In genomic region chr13:105054941-105055309, GRCm38 (mm10) we compare ENCODE assay signal across 9 mouse cellular contexts. TPM values are rescaled to one million over a fixed set of nuclear protein-coding genes. Genes with fewer than 3 reads are reported as not detected.
DNase-seq lines count a peak whose midpoint lies in the region; ATAC-seq and TF ChIP-seq lines count a peak whose summit lies in the region.
"Had no signal": no experiment of that assay in that cellular context is flagged by ENCODE, and none has a peak within 500 bp of the region (broad histone marks: within the 10 kb centered on the region; RNA-seq: fewer than 3 reads in every experiment).

No protein-coding gene starts in this region.

- ATAC-seq in forebrain, postnatal 0 days, result 0 out of 2 replicates have a peak, but pooled peaks have one; percentile 0

- peak overlapping the region; percentile 73 for H3K4me3 ChIP-seq in heart, adult 2 months
- peak overlapping the region; percentile 82 for H3K4me3 ChIP-seq in E14TG2a.4 (replicated peaks; ENCODE audit: low read length)
- peak overlapping the region; percentile 82 for H3K4me3 ChIP-seq in forebrain, postnatal 0 days (ENCODE audit: low read depth, low read length)
- peak overlapping the region; percentile 40 for H3K4me3 ChIP-seq in macrophage (ENCODE audit: inconsistent target)

- H3K36me3 ChIP-seq in heart, adult 2 months (ENCODE audit: control insufficient read depth, insufficient read depth, low read length), result no peaks in the 10 kb centered on the region
- no peaks in the 10 kb centered on the region for H3K36me3 ChIP-seq in E14TG2a.4 (ENCODE audit: insufficient read depth, low read length)
- H3K36me3 ChIP-seq in forebrain, postnatal 0 days (ENCODE audit: insufficient read depth), result no peaks in the 10 kb centered on the region
- H3K36me3 ChIP-seq in macrophage (ENCODE audit: inconsistent target), result no peaks in the 10 kb centered on the region

- no peak for TF ChIP-seq CTCF in heart, adult 2 months (IDR thresholded peaks at IDR 0.05)
- TF ChIP-seq CTCF in E14TG2a.4 (conservative IDR thresholded peaks at IDR 0.05; ENCODE audit: low read length), result no peak
- no peak for TF ChIP-seq CTCF in forebrain, postnatal 0 days (IDR thresholded peaks at IDR 0.05; ENCODE audit: low read depth)

- peaks cover 2% of the 10 kb centered on the region; the same call in 1 of the 2 replicates for H3K4me1 ChIP-seq in heart, adult 2 months (ENCODE audit: control insufficient read depth, insufficient read depth, low read length)
- peaks cover 16% of the 10 kb centered on the region for H3K4me1 ChIP-seq in E14TG2a.4 (replicated peaks; ENCODE audit: low read depth, low read length)
- H3K4me1 ChIP-seq in forebrain, postnatal 0 days (ENCODE audit: insufficient read depth), result peaks cover 10% of the 10 kb centered on the region; the same call in 1 of the 2 replicates

- intact Hi-C loops in heart, adult 2 months (cut with DNase I), result loop anchor here (10.0 kb wide), 1 partner anchor 760 kb away; no protein-coding TSS in a partner anchor

- no peaks in the 10 kb centered on the region for H3K79me2 ChIP-seq in heart, adult 2 months (replicated peaks; ENCODE audit: control insufficient read depth, insufficient read depth, low read length)
- H3K79me2 ChIP-seq in macrophage (ENCODE audit: inconsistent target), result no peaks in the 10 kb centered on the region

- peak overlapping the region; percentile 75 for H3K4me2 ChIP-seq in forebrain, postnatal 0 days (ENCODE audit: low read depth)

- no peaks in the 10 kb centered on the region for H3K9me3 ChIP-seq in E14TG2a.4 (ENCODE audit: low read length)
- no peaks in the 10 kb centered on the region for H3K9me3 ChIP-seq in forebrain, postnatal 0 days (ENCODE audit: low read length)

- no peak overlapping the region; the same call in 1 of the 2 replicates for H3K27ac ChIP-seq in heart, adult 2 months
- peak overlapping the region; percentile 90 for H3K27ac ChIP-seq in forebrain, postnatal 0 days (ENCODE audit: low read depth, low read length)
- peak overlapping the region; percentile 25; the same call in 1 of the 2 replicates for H3K27ac ChIP-seq in macrophage

- DNase-seq in heart, adult 2 months, result no peak
- no peak for DNase-seq in heart, adult 11 months
- no peak for DNase-seq in forebrain, postnatal 0 days
- DNase-seq in retina, postnatal 1 day, result no peak
- DNase-seq in adrenal gland, postnatal 25 days, result no peak
- no peak for DNase-seq in left cerebral cortex, adult 11 months (ENCODE audit: low spot score)

- 2% methylated on average over 8 of the region's 8 CpGs for WGBS in heart, adult 2 months
- 0% methylated on average over 8 of the region's 8 CpGs for WGBS in forebrain, postnatal 0 days
- WGBS in macrophage (ENCODE audit: missing documents), result 6% methylated on average over 8 of the region's 8 CpGs

- H3K9ac ChIP-seq in heart, adult 2 months (ENCODE audit: low read depth, low read length), result peak overlapping the region; percentile 83
- peak overlapping the region; percentile 82 for H3K9ac ChIP-seq in forebrain, postnatal 0 days

- TF ChIP-seq EP300 in heart, adult 2 months (IDR thresholded peaks at IDR 0.05; ENCODE audit: insufficient read depth, low read depth, low read length), result no peak

- TF ChIP-seq POLR2A in heart, adult 2 months (IDR thresholded peaks at IDR 0.05; ENCODE audit: insufficient read depth, low read depth, low read length), result no peak

- no peaks in the 10 kb centered on the region for H3K27me3 ChIP-seq in heart, adult 2 months (ENCODE audit: control insufficient read depth, insufficient read depth, low read length)
- peaks cover 76% of the 10 kb centered on the region for H3K27me3 ChIP-seq in E14TG2a.4 (ENCODE audit: insufficient read depth, low read length)
- H3K27me3 ChIP-seq in forebrain, postnatal 0 days (ENCODE audit: insufficient read depth, low read length), result no peaks in the 10 kb centered on the region
- H3K27me3 ChIP-seq: CH12.LX had no signal

RNA-seq across cellular contexts. Expression of gene Rgs7bp, which starts 0.2 kb away (rescaled TPM):
- 1 to 10 TPM; 4.3 to 4.9 TPM for total RNA-seq in heart, adult 2 months (2021)
- 1.1 and 1.4 TPM in 2 replicates for polyA plus RNA-seq in heart, adult 2 months (2012; rRNA removed)
- total RNA-seq in forebrain, postnatal 0 days (2014; rRNA removed), result 13.5 and 15.2 TPM in 2 replicates
- 3.3 and 7.8 TPM in 2 replicates for polyA plus RNA-seq in forebrain, postnatal 0 days (2015; fragmentation: Nextera tagmentation; extraction: Ambion mirVana)
- total RNA-seq in macrophage (2018; cell fraction: chromatin; rRNA removed), result under 1 TPM in 8 of 26 experiments, not detected in 18; 0.08 to 0.22 (median 0.13) TPM
- total RNA-seq in macrophage (2018; cell fraction: cytosol; rRNA removed), result under 1 TPM; 0.03 to 0.27 (median 0.13) TPM
- 1 to 10 TPM in 1 of 26 experiments, under 1 TPM in 19, not detected in 6; 0.05 to 2.3 (median 0.11) TPM for total RNA-seq in macrophage (2018; cell fraction: nucleus; rRNA removed)
- 0.07 to 1.2 TPM (median 0.16 TPM) in 3 replicates for polyA plus RNA-seq in macrophage (2018)
- 1.2 TPM in 2 replicates for total RNA-seq in adrenal gland, postnatal 25 days (2021)
- total RNA-seq: CH12.LX had no signal

RNA-seq across cellular contexts. Expression of gene 4933425L06Rik, which starts 27.0 kb away (rescaled TPM):
- not detected for total RNA-seq in heart, adult 2 months (2021)
- not detected in 2 replicates for polyA plus RNA-seq in heart, adult 2 months (2012; rRNA removed)
- total RNA-seq in forebrain, postnatal 0 days (2014; rRNA removed), result 0.08 TPM in 1 of 2 replicates, not detected in the other
- not detected in 2 replicates for polyA plus RNA-seq in forebrain, postnatal 0 days (2015; fragmentation: Nextera tagmentation; extraction: Ambion mirVana)
- not detected for total RNA-seq in macrophage (2018; cell fraction: chromatin; rRNA removed)
- total RNA-seq in macrophage (2018; cell fraction: cytosol; rRNA removed), result not detected
- not detected for total RNA-seq in macrophage (2018; cell fraction: nucleus; rRNA removed)
- polyA plus RNA-seq in macrophage (2018), result not detected in 3 replicates
- not detected in 2 replicates for total RNA-seq in adrenal gland, postnatal 25 days (2021)
